Mouse (Mus musculus) liver, embryonic 14.5 days (tissue): ENCODE results near the gene Gfy. TPM values are rescaled to one million over a fixed set of nuclear protein-coding genes. Genes with fewer than 3 reads are reported as not detected.
"Not testable (repeated sequence)": the region's sequence is repeated elsewhere in the genome, so short reads cannot be mapped to it uniquely, and the experiment has no call there.

ENCODE experiments used
- ATAC-seq: fragments of 200-750 bp; cut with Nextera tagmentation; 2 replicates; pipeline ENCODE4 v1.8.0; 2017; ENCODE audit warnings: moderate number of reproducible peaks, mild to moderate bottlenecking, moderate library complexity; ENCODE audit not compliant: insufficient read depth
- DNase-seq, 3 experiments: peaks; one replicate each; pipeline ENCODE4 v3.0.0-alpha.2; 2012 to 2013; ENCODE audit warnings: low read depth in 3 of 3, low spot score in 3 of 3
- H3K27ac ChIP-seq: fragments of 300-500 bp; sonication (generic); 2 replicates; pipeline ENCODE4 v1.5.1; 2014; ENCODE audit warnings: moderate library complexity, mild to moderate bottlenecking, control low read depth, inconsistent platforms
- H3K27me3 ChIP-seq: fragments of 300-500 bp; sonication (generic); 2 replicates; pipeline ENCODE4 v1.6.1; 2014; ENCODE audit warnings: mild to moderate bottlenecking, low read length, moderate library complexity; ENCODE audit not compliant: control insufficient read depth, insufficient read depth
- H3K36me3 ChIP-seq: fragments of 300-500 bp; sonication (generic); replicated peaks from 2 replicates; pipeline ENCODE4 v1.6.1; 2014; ENCODE audit warnings: low read depth; ENCODE audit not compliant: control insufficient read depth, insufficient read depth
- H3K4me1 ChIP-seq, 2 experiments: fragments of 200-500 bp in 1 of 2; fragments of 300-500 bp in 1 of 2; sonication (generic) in 1 of 2; replicated peaks; 2 replicates each; pipeline ENCODE4 v1.6.1; 2012 to 2014; ENCODE audit warnings: antibody characterized with exemption in 1 of 2, inconsistent platforms in 1 of 2, low read length in 1 of 2; ENCODE audit not compliant: control insufficient read depth in 2 of 2, insufficient read depth in 2 of 2
- H3K4me2 ChIP-seq: fragments of 300-500 bp; sonication (generic); 2 replicates; pipeline ENCODE4 v1.6.1; 2014; ENCODE audit warnings: low read depth, mild to moderate bottlenecking, control low read depth, moderate library complexity
- H3K4me3 ChIP-seq, 2 experiments: fragments of 200-500 bp in 1 of 2; fragments of 300-500 bp in 1 of 2; sonication (generic) in 1 of 2; 2 replicates each; pipeline ENCODE4 v1.5.1; 2012 to 2014; ENCODE audit warnings: low read depth in 2 of 2, low read length in 2 of 2, mild to moderate bottlenecking in 2 of 2, control low read depth in 1 of 2, inconsistent platforms in 1 of 2, moderate library complexity in 1 of 2; ENCODE audit not compliant: insufficient read depth in 1 of 2
- H3K9ac ChIP-seq: fragments of 300-500 bp; sonication (generic); replicated peaks from 2 replicates; pipeline ENCODE4 v1.6.1; 2014; ENCODE audit warnings: mild to moderate bottlenecking, control low read depth, moderate library complexity
- H3K9me3 ChIP-seq: fragments of 300-500 bp; sonication (generic); 2 replicates; pipeline ENCODE4 v1.6.1; 2016; ENCODE audit warnings: low read length, mixed read lengths; ENCODE audit not compliant: control insufficient read depth
- CTCF ChIP-seq: IDR thresholded peaks from 2 replicates; pipeline ENCODE4 v1.5.1; 2016; ENCODE audit warnings: antibody characterized with exemption, low read depth, control low read depth
- EP300 ChIP-seq: IDR thresholded peaks from 2 replicates; pipeline ENCODE4 v1.6.1; 2016; ENCODE audit warnings: antibody characterized with exemption, low read depth
- WGBS: fragments of 180-500 bp; shearing (Covaris S2); extraction: QIAGEN DNeasy Blood & Tissue Kit; methylation state at CpG from one replicate; pipeline ENCODE4 v1.1.7; 2014; ENCODE audit not compliant: insufficient replicate concordance; 5-methylcytosine and 5-hydroxymethylcytosine counted together
- polyA plus RNA-seq, 2 experiments: library from polyadenylated mRNA; depleted of rRNA in 1 of 2; stranded (reverse) in 1 of 2; unstranded in 1 of 2; fragments of >200 nt; fragmentation: Nextera tagmentation in 1 of 2; extraction: Ambion mirVana in 1 of 2; gene quantifications; 2 replicates each; pipeline versions ENCODE4 v1.2.1 to v1.2.3; 2012 to 2014

Gfy gene
- polyA plus RNA-seq, 2 experiments: not detected

DNA sequence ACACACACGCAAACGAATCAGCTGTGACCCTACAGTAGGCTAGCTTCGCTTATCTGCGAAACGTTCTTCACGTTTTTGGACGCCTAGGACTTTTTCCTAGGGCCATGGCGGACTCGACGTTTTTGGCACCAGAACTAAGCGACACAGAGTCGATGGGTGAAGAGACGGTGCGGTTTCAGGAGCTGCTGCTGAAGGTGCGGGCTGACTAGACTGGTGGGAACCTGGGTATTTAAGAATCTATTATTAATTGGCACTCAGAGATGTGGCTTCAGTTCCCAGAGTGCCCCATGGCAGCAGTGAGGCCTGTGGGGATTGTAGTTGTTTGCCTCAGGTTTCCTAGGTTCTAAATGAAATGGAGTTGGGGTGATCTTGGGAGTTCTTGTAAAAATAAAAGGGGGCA lies 23.2 kb downstream of the Gfy start:
- Histone ChIP-seq H3K27me3 (no peaks in the 10 kb centered on the region), H3K4me1 (peaks cover 3 to 10% of the 10 kb centered on the region in 2 experiments; a peak in 3 of 4 replicates), H3K9ac (no peak overlapping the region), H3K27ac (no peak overlapping the region), H3K4me3 (no peak overlapping the region), H3K4me2 (no peak overlapping the region), H3K9me3 (no peaks in the 10 kb centered on the region), H3K36me3 (no peaks in the 10 kb centered on the region)
- DNase-seq (no peak), ATAC-seq (no peak)
- 88% methylated on average over 15 of the region's 15 CpGs for WGBS
- TF ChIP-seq EP300: no peak
- no peak for TF ChIP-seq CTCF

DNA sequence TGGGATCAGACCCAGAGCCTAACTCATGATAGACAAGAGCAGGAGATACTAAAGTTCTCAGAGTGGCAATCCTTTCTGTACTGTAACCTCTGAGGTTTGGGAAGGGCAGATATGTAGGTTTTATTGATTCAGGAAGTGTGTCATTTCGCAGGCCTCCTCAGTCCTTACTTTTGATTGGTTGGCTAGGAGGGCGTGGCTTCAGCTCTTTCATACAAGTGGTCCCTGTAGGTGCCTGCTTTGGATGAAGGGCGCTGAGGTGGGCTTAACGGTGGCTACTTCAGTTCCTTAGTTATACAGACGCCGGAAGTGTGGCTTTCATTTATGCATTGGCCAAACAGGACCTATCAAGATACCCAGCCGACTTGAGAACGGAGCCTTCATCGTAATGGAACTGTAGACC lies 23.8 kb downstream of the Gfy start:
- no peaks in the 10 kb centered on the region for H3K27me3 ChIP-seq
- H3K9me3 ChIP-seq: no peaks in the 10 kb centered on the region
- no peaks in the 10 kb centered on the region for H3K36me3 ChIP-seq
- 76% methylated on average over 9 of the region's 9 CpGs for WGBS
- H3K27ac ChIP-seq: no peak overlapping the region
- no peak for DNase-seq
- H3K4me2 ChIP-seq: no peak overlapping the region
- peaks cover 8 to 10% of the 10 kb centered on the region in 2 experiments; a peak in 3 of 4 replicates for H3K4me1 ChIP-seq
- TF ChIP-seq EP300 (no peak), CTCF (no peak)
- no peak for ATAC-seq
- no peak overlapping the region for H3K4me3 ChIP-seq
- H3K9ac ChIP-seq: no peak overlapping the region

DNA sequence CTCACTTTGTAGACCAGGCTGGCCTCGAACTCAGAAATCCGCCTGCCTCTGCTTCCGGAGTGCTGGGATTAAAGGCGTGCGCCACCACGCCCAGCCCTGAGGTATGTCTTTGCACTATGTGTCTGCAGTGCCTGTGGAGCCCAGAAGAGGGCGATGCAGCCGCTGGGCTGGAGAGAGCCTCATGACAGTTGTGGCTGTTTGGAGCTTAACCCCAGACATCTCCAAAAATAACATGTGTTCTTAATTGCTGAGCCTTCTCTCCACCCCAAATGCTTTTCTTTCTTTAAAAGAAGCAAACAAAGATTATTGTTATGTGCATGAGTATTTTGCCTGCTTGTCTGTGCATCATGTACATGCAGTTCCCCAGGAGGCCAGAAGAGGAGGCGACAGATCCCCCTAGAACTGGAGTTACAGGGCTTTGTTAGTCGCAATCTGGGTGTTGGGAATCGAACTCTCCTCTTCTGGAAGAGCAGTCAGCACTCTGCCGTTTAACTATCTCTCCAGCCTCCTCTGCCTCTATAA lies 24.3 kb downstream of the Gfy start:
- TF ChIP-seq CTCF (peak; percentile 75), EP300 (no peak)
- Histone ChIP-seq H3K4me1 (peaks cover 10 to 11% of the 10 kb centered on the region in 2 experiments; a peak in 3 of 4 replicates), H3K27ac (peak overlapping the region; percentile 10; the same call in 1 of the 2 replicates), H3K27me3 (no peaks in the 10 kb centered on the region), H3K4me3 (peak overlapping the region; percentile 28 to 74; a peak in 2 of 4 replicates), H3K9me3 (no peaks in the 10 kb centered on the region), H3K9ac (no peak overlapping the region), H3K36me3 (no peaks in the 10 kb centered on the region), H3K4me2 (peak overlapping the region; percentile 98)
- 58% methylated on average over 12 of the region's 12 CpGs for WGBS
- ATAC-seq: peak; percentile 13; the same call in 1 of the 2 replicates
- peak in 1 of 3 experiments; percentile 49 for DNase-seq

DNA sequence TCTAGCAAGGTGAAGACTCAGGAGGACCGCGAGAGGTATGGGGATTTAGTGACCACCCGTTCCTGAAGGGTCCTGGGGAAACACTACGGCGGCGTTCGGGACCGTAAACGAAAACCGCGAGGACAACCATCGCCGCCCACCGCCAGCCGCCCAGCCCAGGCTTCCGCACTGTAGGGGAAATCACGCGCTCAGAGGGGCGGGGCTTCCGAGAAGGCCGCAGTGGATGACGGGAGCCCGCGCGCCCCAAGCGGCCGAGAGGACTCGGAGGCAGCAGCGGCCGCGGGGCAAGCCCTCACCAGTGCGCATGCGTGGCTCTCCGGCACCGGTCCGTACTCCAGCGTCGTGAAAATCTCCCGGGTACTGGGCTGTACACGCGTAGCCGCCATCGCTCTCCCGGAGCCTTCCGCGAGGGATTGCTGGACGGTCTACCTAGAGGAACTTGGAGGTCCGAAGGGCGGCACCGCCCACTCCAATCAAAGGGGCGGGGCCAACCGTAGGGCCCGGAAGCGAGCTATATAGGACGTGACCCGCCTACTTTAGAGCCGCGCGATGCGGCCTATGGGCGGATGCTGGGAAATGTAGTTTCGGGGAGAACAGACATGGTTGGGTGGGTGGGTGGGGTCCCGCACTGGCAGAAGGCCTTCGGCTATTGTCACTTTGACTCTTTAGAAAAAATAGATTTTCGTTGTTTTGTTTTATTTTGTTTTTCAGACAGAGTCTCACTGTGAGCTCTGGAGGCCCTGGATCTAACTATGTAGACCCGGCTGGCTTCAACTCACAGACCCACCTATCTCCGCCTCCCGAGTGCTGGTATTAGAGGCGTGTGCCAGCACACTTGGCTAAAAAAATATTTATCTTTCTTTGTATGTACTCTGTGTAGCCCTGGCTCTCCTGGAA lies 25.0 kb downstream of the Gfy start, which contains the start of the genes Pih1d1 and Aldh16a1:
Pih1d1 (plus strand) TSS at position 208 of the 897 bp plus-strand sequence.
Aldh16a1 (minus strand) TSS at position 489 of the 897 bp plus-strand sequence.
- peak; percentile 79 for TF ChIP-seq CTCF
- TF ChIP-seq EP300: no peak
- peak within 1 kb of the TSS; percentile 82 for H3K9ac ChIP-seq
- DNase-seq: peak; percentile 88 to 92 (median 91)
- peak within 1 kb of the TSS; percentile 74 to 81 for H3K4me3 ChIP-seq
- peaks cover 10 to 11% of the 10 kb centered on the region in 2 experiments; a peak in 3 of 4 replicates for H3K4me1 ChIP-seq
- WGBS: 2% methylated on average over 69 of the region's 69 CpGs
- H3K36me3 ChIP-seq: no peaks in the 10 kb centered on the region
- H3K4me2 ChIP-seq: peak within 1 kb of the TSS; percentile 98
- H3K27me3 ChIP-seq: no peaks in the 10 kb centered on the region
- no peaks in the 10 kb centered on the region for H3K9me3 ChIP-seq
- peak; percentile 95 for ATAC-seq
- H3K27ac ChIP-seq: peak within 1 kb of the TSS; percentile 78

DNA sequence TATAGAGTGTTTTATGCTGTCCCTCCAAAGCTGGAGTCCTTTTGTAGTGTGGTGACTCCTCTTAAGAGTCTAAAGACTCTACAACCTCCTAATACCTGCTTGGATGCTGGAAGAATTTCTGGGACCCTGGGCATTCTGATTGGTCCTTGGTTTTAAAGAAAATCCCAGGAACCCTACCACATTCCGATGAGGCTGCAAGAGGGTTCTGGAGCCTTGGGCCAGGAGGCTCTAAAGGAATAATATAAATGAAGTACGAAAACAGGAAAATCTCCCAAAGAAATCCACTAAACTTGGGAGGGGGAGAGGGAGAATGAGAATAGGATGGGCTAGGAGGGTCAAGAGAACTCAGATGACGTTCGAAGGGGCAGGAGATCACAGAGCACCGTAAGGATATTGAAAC lies 25.8 kb downstream of the Gfy start:
- Histone ChIP-seq H3K4me3 (peak overlapping the region; percentile 74 to 81), H3K27me3 (no peaks in the 10 kb centered on the region), H3K4me1 (peaks cover 10 to 11% of the 10 kb centered on the region in 2 experiments; a peak in 3 of 4 replicates), H3K9me3 (no peaks in the 10 kb centered on the region), H3K27ac (peak overlapping the region; percentile 70), H3K9ac (peak overlapping the region; percentile 82), H3K4me2 (peak overlapping the region; percentile 98), H3K36me3 (no peaks in the 10 kb centered on the region)
- TF ChIP-seq CTCF: no peak
- TF ChIP-seq EP300: no peak
- DNase-seq (no peak), ATAC-seq (no peak)
- WGBS: 2% methylated on average over 5 of the region's 5 CpGs

DNA sequence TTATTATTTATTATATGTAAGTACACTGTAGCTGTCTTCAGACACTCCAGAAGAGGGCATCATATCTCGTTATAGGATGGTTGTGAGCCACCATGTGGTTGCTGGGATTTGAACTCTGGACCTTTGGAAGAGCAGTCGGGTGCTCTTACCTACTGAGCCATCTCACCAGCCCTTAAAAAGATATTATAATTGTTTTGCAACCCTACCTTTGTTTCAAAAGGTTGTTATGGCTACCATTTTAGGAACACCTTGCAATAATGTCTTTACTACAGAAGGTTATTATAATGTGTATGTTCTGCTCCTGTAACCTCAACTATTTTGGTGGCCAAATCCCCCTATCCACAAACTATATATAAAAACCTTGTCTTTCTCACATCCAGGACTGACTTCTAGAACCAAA lies 26.3 kb downstream of the Gfy start:
- H3K27me3 ChIP-seq, DNase-seq, H3K9me3 ChIP-seq, H3K27ac ChIP-seq, ATAC-seq, H3K36me3 ChIP-seq: not testable (repeated sequence)
- 76% methylated on average over 2 of the region's 2 CpGs for WGBS
- Histone ChIP-seq H3K9ac (peak overlapping the region; percentile 82), H3K4me3 (peak overlapping the region in 1 of 2 experiments; percentile 74; a peak in 2 of 4 replicates), H3K4me1 (peaks cover 10 to 11% of the 10 kb centered on the region in 2 experiments; a peak in 3 of 4 replicates), H3K4me2 (peak overlapping the region; percentile 98)
